Mouse (Mus musculus) NIH3T3 (cell line): ENCODE data around the gene Clic6.
"Not testable (repeated sequence)": the region's sequence is repeated elsewhere in the genome, so short reads cannot be mapped to it uniquely, and the experiment has no call there.

Experiments used
- DNase-seq: peaks from one replicate; pipeline ENCODE4 v3.0.0-alpha.2; 2012; ENCODE audit warnings: low read depth

The Clic6 gene

DNA sequence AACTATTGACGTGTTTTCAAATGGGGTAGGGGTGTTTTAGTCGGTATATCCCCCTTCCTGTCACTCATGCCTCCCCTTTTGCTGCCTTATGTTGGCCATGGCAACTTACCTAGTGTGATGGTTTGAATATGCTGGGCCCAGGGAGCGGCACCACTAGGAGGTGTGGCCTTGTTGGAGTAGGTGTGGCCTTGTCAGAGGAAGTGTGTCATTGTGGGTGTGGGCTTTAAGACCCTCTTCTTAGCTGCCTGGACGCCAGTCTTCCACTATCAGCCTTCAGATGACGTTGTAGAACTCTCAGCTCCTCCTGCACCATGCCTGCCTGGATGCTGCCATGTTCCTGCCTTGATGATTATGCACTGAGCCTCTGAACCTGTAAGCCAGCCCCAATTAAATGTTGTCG is 14.8 kb upstream of the Clic6 start, which contains the start of gene Rcan1:
Gene Rcan1, minus strand, starts transcription at position 162 of the 400 bp plus-strand sequence.
- DNase-seq = no peak

DNA sequence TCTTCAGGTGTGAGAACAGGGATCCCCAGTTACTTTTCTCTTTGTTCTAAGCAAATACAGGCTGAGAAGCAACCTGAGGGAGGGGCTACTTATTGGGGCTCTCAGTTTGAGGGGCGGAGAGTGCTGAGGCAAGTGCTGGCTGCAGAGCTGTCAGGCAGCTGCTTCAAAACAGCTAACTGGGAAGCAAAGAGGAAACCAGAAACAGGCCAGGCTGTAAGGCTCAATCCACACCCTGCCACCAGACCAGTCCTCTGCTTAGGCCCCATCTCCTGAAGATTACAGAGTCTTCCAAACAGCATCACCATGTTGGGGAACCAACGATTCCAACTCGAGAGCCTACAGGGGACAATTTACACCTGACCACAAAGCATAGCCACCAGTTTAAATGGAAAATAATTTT is 12.6 kb upstream of the Clic6 start:
- no peak for DNase-seq

DNA sequence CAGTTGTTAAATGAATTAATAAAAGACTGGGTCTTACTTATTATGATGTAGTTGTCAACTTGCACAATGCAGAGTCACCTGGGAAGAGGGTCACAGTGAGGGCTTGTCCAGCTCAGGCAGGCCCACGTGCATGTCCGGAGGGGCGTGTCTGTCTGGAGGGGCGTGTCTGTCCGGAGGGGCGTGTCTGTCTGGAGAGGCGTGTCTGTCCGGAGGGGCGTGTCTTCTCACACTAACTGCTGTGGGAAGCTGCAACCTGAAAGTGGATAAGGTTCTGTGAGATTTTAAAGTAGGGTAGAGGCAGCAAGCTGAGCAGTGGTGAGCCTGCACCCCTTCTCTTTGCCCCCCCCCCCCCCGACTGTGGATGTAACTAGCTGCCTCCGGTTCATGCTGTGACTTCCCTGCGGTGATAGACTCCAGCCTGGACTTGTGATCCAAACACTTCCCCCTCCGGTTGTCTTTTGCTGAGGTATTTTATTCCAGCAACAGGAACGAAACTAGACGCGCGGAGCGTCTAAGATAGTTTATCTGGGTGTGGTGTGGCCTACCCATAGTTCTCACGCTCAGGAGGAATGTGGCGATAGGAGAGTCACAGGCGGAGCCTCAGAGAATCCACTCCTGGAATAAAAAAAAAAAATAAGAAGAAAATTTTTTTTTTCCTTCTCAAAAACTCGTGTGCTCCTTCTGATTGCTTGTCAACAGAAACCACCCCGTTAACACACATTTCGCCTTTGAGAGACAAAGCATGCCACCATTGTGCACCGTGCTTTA is 10.3 kb upstream of the Clic6 start:
- DNase-seq = no peak

DNA sequence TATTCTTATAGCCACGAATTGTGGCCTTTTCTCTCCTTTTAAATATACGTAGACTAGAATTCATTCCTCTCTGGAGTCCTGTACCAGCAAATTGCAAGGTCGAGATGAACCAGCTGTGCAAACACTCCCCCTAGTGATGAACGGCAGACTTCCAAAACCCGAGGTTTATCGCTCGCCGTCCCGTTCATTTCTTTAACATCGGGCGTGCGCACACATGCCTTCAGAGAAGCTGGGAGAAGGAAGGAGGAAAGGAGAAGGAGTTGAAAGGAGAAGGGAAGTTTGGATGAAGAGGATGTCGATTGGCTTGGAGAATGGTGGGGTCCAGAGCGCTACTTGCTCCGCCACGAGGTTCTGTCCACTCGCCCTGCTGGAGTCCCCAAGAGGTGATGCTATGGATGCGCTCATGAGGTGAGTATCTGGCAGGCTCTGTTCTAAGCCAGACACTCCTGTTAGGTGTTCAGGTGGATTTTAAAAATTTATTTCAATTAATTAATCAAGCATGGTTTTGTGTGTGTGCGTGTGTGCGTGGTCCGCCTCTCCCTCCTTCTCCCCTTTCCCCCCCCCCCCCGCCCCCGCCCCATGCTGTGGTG is 6.9 kb upstream of the Clic6 start:
- peak; percentile 64 for DNase-seq

DNA sequence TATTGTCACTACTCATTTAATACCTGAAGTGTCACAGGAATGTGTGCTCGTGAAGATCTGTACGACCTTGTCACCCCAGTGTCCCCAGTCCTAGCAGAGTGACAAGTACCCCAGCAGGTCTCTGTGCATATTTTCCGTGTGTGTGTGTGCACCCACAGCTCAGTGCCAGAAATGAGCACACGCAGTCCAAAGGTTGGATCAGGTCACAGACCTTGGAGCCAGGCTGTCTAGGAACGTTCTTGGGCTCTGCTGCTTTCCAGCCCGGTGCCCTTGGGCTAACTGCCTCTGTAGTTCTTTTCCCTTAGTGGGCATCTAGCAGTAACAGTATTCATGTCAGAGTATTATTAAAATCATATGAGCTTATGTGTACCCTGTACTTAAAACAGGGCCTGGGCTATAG is 1.6 kb downstream of the Clic6 start:
- no peak for DNase-seq

DNA sequence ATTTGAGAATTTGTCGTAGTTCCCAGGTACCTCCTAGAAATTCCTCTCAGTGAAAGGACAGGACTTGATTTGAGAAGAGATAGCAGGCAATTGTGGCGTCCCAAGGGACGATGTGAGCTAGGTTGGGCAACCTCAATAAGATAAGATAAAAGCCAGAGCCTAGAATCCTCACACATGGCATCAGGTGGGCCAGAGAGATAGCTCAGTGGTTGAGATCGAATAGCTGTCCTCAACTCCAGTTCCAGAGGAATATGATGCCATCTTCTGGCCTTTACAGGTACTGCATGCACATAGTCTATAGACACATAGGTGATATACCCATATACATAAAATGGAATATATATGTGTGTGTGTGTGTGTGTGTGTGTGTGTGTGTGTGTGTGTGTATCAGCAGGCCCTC is 2.0 kb downstream of the Clic6 start:
- DNase-seq = peak; percentile 65

DNA sequence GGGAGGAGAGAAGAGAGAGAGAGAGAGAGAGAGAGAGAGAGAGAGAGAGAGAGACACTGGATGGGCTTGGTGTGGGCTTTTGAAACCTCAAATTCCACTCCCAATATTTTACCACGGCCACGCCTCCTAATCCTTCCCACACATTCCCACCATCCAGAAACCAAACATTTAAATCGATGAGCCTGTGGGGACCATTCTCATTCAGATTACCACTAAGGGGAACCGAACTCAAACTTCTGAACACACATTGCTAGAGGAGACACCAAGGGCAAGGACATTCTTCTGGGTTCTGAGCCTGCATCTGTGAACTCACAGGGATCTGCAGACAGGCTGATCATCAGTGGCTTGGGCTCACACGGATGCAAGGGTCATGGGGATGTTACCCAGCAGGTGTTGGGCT is 2.9 kb downstream of the Clic6 start:
- no peak for DNase-seq

DNA sequence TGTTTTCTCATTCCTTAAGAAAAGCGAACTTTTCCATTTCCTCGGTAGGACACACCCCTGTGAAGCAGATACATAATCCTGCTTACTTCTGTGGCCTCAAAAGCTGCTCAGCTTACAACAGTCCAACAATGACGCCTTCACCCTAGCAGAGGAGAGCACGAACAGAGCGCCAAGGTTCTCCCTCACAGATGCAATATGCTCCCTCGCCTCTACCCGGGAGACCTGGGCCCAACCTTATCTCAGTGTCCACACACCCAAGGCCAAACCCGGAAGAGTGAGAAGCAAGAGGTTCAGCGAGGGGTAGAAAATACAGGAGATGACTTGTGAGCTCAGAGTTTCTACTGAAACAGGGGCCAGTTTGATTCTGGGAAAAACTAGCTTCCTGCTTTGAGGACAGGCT is 3.8 kb downstream of the Clic6 start:
- DNase-seq = no peak

DNA sequence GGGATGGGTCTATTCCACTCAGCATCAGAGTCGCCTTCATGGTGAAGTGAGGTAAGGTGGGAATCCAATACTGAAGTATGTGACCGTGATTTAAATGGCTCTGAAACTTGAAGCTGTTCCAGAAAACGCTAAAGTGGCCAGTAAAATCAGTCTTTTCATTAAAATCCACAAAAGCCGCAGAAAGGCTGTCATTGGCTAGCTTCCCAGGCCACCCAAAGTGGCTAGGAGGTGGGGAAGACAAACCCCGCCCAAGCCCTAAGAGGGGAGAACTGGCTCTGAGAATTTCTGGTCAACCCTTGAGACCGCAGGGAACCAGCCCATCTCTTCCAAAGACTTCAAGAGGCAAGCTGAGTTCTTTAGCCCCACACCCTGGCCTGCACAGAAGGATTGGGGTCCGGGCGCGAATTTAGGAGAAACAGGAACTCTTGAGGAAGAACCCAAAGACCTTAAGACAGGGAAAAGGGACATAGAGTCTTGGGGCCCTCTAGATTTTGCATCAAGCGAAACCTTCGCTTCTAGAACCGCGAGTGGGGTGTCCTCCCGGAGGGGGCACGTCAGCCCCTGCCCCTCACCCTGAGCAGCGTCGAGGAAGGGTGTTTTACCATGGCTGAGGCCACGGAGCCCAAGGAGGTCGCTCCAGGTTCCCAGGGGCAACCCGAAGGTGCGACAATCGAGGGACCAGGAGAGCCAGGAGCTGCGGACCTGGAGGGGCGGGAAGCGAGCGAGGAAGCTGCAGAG is 12.5 kb downstream of the Clic6 start:
- DNase-seq = no peak

DNA sequence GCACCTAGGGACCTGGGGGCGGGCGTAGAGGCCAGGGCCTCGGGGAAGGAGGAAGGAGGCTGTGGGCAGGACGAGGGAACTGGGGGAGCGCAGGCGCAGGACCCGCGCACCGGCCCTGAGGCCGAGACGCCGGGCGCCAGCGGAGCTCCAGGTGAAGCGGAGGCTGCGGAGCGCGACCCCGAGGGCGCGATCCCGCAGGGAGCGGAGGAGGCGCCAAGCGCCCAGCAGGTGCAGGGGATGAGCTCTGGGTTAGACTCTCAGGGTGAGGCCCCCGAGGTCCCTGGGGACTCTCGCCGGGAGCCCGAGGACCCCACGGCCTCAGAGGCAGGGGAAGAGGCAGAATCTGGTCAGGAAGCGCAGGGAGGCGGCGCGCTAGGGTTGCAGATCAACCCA is 13.0 kb downstream of the Clic6 start:
- no peak for DNase-seq

DNA sequence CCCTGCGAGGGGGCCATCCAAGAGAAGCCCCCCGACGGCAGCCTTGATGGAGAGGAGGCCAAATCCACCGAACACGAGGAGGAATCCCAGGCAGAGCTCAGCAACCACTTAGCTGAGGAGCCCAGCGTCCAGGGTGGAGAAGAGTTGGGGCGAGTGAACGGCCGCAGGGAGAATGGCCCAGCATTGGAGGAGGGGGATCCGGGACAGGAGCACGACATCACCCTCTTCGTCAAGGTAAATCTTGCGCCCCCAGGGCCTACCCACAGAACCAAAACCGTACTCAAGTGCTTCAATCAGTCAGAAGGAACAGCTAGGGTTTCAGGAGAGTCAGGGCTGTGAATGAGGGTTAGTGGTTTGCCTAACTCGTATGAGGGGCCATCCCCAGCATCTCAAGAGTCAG is 13.8 kb downstream of the Clic6 start:
- DNase-seq = no peak

DNA sequence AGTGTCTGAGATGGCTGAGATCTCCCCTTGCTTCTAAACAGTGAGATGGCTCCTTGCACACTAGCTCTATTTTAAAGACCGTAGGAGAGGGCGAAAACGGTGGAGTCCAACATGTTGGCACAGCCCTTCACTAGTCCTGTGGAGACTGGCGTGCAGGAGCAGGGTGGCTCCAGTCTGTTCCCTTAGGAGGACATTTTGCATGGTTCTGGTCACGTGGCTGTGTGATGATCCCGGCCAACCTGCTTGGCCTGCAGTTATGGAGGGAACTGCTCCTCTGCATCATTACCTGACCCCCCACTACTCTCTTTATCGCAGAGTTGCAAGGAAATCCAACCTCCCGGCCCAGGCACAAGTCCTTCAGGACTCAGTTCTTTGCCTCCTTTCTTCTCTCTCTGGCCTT is 15.0 kb downstream of the Clic6 start:
- no peak for DNase-seq

DNA sequence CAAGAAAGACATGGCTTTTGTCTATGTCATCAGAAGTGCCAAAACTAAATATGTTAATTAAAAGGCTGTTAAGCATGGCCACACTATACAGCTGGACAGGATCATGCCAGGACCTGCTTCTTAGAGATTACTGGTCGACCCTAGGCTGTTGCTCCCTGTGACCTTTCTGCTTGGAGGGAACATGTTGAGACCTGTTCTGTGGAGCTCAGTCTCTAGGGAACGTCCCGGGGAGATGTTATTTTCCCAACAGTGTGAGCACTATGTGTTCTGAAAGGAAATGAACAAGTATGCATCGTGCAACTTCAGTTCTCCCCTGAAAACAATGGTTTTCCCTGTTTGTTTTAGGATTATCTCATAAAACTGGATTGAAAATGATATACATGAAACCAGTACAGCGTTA is 17.6 kb downstream of the Clic6 start:
- no peak for DNase-seq

DNA sequence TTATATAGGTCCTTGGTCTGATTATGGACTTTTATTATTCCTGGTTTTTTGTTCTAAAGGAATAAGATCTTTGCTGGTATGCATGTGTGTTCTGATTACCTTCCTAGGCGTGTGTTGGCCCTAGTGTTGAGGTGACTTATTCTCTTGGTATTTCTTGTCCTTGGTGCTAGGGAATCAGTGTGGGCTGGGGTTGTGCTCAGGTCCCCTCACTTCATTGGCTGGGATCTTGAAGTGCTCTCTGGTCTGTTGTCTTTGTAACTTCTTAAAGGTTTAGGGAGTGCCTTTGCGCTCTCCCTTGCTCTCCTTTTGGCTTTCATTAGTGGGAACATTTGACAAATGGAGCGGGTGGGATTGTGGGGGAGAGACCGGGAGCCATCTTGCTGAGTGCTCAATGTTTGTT is 22.0 kb downstream of the Clic6 start:
- no peak for DNase-seq

DNA sequence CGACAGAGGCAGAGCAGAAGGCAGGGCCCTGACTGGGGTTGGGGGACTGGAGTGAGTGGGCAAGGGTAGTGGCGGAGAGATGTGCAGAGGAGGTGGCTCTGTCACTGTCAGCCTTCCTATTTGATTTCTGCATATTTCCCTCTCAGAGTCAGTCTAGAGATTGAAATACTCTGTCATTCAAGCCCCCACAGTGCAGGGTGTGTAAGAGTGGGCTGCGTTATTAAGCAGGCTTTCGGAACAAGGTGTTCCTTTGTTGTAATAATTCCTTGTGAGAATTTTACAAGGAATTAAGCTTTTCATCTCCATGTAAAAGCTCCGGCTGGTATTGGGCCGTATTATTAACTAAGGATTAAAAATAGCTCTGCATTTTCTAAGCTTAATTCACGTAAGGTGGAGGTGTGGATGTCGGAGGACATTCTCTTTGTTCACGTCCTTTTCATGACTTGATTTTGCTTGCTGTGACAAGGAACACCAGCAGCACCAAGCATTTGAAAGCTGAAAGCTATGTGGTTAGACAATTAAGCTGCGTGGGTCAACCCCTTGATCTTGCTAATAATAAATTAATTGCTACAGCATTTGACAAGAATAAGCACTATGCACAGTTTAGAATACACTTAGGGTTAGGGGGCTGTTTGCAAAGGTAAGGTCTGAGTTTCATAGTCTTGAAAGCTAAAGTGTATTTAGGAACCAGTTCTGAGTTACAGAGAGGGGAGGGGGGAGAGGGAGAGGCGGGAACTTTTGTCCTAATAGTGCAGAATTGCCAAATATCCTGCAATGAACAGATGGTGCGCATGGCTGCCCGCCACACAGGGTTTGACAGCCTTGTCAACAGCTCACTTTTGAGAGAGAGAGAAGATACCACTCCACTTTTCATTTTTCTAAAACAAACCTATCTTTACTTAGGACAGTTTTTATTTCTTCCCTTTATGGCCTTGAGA is 25.6 kb downstream of the Clic6 start:
- peak; percentile 32 for DNase-seq

DNA sequence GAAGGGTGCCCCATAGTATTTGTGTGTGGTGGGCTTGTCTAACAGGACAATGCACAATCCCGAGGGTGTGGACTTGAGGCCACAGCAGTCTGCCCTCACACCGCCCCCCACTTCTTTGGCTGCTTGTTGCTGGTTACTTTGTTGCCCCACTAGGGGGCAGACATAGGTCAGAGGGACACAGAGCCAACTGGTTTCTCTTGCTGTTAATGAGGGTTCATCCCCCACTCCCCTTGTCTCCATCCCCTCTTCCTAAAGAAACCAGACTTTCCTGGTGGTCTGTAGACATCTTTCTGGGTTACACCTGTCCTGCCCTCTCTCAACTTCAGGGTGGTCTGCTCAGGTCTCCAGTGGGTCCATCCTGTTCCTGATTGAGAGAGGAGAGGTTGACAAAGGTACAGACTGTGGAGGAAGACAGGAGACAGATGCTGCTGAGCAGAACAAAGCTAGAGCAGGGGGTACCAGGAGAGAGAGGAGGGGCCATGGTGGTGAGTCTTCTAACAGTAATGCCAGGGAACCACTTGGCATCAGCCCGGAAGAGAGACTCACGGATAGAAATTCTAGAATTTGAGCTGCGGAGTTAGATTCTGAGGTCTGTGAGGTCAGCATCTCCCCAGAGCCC is 26.3 kb downstream of the Clic6 start:
- DNase-seq = peak; percentile 56

DNA sequence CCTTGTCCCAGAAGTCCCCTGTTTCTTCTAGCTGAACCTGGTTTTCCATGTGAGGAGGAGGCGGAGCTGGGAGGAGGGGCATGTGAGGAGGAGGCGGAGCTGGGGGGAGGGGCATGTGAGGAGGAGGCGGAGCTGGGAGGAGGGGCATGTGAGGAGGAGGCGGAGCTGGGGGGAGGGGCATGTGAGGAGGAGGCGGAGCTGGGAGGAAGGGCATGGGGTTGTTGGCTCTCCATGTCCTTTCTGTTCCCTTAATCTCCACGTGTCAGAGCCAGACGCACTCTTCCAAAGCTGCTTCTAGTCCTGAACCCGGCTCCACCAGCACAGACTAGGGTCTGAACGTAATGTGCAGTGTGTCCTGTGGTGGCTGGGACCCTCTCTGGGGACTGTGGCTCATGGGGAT is 29.4 kb downstream of the Clic6 start:
- not testable (repeated sequence) for DNase-seq

DNA sequence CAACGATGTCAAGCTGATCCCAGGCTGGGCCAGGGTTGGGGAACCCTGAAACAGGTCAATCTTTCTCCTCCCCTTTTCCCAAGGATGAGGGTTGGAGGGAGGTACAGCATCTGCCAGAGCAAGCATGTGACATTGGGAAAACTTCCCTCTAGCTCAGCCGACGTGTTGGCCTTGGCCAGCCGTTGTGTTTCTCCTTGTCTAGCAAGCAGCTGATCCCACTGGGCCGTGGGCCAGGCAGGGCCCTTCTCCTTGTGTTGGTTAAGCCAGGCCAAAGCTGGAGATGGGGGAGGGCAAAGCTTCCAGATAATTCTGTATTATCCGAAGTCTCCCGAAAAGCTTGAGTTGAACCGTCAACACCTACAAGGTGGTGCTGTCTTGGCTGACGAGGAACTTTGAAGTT is 30.6 kb downstream of the Clic6 start:
- peak; percentile 36 for DNase-seq

DNA sequence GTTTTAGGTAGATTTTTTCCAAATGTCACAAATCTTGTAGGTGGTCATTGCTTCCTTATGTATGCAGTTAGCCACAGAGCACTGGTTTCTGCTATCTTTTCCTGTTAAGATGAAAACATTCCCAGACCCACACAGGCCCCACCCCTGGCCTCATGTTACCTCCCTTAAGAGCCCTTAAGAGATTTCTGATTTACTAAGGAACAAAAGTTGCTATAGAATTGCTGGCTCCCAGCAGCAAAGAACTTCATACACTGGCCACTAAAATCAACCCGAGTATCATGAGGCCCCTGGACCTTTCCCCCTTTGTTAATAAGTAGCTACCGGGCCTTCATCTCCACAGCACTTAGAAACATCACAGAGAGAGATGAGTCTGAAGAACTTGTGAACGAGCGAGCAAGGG is 33.2 kb downstream of the Clic6 start:
- no peak for DNase-seq

DNA sequence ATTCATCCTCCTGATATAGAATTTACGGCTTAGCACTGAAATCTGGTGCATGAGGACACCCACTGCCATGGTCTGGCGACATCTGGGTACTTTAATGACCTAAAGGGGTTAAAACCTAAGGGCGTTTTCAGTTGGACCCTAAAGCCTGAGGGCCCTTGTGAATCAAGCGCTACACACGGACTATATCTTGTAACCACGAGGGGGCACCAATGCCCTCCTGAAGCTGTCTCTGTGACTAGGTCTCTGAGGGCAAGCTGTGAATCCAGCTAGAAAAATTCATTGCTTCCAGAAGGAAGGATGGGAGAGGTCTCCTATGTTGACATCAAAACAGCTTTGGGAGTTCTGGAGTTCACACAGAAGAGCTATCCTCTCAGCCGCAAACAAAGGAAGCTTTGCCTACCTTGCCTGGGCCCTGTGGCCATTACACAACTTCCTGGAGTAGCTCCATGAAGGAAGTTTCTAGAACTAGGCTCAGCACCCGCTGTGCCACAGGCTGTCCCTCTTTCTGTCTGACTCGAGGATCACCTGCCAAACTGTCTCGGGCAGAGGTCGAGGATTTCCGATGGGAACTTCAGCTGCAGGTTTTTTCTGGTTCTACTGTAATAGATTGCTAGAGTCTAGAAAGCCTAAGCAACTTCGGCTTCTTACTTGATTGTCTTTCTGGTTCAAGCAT is 34.4 kb downstream of the Clic6 start:
- DNase-seq = peak; percentile 80

DNA sequence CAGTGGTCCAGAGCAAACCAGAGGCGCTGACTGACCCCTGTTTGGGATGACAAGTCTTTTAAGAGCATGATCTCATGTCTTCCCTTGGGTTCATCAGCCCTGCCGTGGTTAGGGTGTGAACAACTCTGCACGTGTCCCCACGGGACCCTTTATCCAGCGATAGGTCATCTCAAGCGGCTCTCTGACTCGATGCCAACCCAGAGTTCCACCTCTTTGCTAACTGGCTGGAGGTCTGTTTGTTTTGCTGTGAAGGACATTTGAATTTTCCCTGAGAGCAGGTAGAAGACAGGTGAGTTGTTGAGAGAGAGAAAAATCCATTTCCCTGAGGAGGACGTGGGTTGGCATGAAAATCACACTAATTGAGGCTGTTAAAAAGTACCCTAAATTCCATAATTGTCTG is 37.8 kb downstream of the Clic6 start:
- DNase-seq = no peak
